Mouse (Mus musculus) retina, embryonic 14.5 days (tissue): ENCODE results near the gene Cntfr.
"Not testable (repeated sequence)": the region's sequence is repeated elsewhere in the genome, so short reads cannot be mapped to it uniquely, and the experiment has no call there.

Experiments used
- DNase-seq: peaks from one replicate; pipeline ENCODE4 v3.0.0-alpha.2; 2015; ENCODE audit warnings: low spot score

Gene Cntfr

DNA sequence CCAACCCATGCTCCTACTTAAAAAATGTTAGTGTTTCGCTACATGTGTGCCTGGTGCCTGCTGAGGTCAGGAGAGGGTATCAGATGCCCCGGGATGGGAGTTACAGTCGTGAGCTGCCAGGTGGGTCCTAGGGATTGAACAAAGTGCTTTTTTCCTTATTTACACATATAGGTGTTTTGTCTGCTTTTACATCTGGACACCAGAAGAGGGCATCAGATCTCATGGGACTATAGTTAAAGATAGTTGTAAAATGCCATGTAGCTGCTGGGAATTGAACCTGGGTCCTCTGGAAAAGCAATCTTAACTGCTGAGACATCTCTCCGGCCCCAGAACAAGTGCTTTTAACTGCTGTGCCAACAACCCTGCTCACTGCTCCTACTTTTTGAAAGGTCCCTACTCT lies 13.3 kb upstream of the Cntfr start:
- DNase-seq = no peak

DNA sequence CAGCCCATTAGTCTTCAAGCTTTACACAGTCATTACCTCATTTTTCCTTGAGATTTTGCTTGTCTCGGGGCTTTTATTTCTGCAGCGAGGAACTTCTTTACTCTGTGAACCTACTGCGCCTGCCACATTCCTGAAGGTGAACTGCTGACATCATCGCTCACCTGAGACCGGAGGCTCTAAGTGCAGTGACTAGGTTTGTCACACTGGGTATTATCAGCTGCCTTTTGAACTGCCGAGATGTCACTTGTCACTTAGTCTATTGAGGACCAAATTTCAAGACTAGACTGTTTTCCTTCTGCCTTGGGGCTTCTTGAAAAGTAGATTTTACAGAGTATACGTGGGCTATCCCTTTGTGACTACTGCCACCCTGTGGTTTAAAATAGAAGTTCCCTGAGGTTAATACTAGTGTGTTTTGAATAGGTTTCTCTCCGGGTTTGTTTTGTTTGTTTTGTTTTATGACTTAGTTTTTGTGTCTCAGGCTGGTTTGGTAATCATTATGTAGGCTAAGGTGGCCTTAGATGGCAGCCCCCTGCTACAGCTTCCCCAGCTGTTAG lies 11.4 kb upstream of the Cntfr start:
- peak; percentile 89 for DNase-seq

DNA sequence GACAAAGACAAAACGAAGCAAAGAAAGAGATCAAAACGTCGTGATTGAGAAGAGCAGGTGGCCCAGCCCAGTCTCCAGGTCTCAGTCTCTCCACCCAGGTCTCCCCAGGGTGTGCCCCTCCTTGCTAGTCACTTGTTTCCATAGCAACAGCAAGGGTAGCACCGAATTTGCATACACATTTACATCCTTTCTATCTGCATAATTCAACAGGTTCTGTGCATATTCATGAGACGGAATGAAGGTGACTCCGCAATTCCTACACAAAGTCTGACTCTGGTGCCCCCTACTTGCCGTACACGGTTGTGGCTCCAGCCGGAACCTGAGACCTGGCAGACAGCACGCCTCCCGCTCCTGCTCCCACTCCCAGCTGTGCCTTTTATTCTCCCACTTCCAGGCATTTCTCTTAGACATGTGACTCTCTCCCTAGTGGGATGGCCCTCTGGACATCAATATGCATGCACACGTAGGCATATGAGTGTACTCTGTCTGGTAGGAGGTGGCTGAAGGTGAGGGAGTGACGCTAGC lies 10.2 kb upstream of the Cntfr start:
- peak; percentile 84 for DNase-seq

DNA sequence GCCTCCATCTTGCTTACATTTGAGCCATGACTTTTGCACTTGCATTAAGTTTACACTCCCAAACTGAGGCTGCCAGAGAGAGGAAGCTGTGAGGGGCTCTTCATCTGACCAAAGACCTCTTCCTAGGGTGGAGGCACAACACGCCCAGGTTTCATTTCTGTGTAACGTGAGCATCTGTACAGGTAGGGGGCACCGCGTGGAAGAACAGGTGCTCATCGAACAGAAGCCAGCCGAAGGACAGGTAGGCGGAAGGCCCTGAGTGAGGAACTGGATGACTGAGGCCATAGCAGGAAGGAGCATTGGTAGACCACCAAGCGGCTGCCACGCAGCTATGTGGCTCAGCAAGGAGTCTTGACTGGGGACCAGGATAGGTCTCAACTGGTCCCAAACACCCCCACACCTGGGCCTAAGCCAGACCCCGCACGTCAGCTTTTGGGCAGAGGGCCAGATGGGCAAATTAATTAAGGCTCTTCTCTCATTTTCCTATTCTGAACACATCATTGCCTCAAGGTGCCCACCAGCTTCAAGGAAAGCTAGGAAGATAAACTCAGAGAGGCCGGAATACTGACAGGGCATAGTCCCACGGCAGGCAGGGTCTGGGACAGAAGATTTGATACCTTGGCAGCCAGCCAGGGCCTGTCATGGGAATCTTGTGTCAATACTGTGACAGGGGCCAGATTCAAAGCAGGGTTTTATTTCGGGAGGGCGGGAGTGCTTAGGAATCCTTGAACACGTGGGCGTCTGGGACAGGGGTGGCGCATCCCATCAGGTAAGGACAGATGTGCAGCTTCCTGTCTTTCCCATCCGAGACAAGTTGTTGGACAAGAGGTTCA lies 9.2 kb upstream of the Cntfr start:
- no peak for DNase-seq

DNA sequence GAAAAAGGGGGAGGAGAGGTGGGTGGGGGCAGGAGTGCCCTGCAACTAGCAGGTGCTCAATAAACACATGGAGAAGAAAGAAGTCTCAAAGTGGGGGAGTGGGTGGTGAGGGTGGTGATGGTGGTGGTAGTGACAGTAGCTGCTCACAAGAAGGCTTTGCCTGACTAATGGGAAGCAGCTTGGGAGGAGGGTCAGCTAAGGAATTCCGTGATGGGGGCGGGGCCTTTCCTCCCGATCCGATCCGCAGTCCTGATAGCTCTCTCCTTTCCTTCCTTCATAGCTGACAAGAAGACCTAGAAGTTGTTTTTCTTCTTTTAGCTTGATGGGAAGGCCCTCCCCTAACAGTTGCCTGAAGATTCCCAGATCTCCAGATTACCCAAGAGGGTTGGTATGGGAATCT lies 7.8 kb upstream of the Cntfr start:
- no peak for DNase-seq

GRCm38 (mm10) chr4:41702226-41702625 lies 5.3 kb upstream of the Cntfr start:
- not testable (repeated sequence) for DNase-seq

DNA sequence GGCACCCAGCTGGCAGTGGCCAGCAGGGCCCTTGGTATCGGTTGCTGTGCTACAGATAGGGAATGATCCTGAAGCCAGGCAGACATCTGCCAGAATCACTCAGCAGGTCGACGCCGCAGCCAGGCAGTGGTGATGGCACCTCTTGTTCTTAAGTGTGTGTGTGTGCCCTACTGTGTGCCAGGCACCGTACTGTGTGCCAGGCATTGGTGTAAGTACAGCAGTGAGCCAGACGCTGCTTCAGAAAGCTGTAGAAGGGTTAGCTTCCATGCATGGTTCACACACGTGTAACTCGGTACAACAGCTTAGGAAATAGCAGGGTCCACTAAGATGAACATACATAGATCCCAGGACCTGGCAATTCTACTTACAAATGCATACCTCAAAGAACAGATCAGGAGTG lies 3.3 kb upstream of the Cntfr start:
- DNase-seq = not testable (repeated sequence)

DNA sequence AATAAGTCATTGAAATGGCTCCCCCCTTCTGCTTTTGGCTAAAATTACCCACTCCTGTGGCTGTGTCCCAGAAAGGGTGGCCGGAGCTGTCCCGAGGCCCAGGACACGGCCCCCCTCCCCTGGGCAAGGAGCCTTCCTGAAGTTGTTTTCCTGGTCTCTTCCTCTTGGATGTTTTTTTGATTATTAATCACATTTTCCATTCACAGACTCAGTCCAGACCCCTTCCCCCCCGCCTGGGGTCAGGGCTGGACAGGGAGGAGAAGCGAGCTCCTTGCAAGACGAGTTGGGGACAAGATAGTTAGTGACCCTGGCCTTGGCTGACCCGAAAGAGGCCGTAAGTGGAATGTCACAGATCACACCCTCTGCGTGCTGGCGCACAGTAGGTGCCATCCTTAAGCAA lies 2.9 kb upstream of the Cntfr start, which contains the start of gene Il11ra1:
TSS of gene Il11ra1 (plus strand) at position 207 of the 400 bp plus-strand sequence.
- DNase-seq = not testable (repeated sequence)

GRCm38 (mm10) chr4:41698421-41699016 lies 1.6 kb upstream of the Cntfr start:
- DNase-seq = not testable (repeated sequence)

GRCm38 (mm10) chr4:41696452-41696851 lies 437 bp downstream of the Cntfr start:
- not testable (repeated sequence) for DNase-seq

GRCm38 (mm10) chr4:41695800-41696199 lies 1.1 kb downstream of the Cntfr start:
- DNase-seq = not testable (repeated sequence)

DNA sequence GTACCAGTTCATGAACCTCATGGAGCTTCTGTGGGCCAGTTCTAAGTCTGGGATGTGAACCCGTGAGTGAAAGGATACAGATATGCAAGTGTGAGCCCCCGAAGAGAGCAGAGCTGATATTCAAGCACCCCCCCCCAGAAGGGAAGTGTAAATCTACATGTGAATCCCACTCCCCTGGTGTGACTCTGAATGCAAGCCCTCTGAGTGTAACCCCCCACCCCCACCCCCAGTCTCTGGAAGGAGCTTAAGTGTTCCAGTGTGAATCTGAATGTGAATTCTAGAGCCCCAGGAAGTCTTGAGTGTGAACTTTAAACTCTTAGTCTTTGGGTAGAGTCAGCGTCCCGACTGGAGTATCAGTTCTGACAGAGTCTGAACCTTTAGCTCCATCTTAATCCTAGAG lies 3.4 kb downstream of the Cntfr start:
- not testable (repeated sequence) for DNase-seq

DNA sequence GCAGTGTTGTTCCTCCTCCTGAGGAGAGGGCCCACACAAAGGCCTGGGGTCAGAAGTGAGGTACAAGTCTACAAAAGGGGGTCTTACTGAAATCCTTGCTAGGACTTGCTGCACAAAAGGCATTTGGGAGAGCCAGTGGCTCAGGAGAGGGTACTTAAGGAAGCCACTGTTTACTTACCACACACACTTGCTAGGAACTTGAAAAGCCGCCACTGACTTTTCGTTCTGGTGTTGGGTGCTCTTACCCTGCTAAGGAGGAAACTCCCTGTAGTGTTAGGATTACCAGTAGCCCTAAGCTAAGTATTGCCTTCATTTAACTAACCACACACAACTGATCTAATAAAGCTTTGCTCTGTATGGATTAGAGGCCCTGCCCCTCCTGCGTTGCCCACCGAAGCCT lies 6.9 kb downstream of the Cntfr start:
- DNase-seq = not testable (repeated sequence)

GRCm38 (mm10) chr4:41688562-41688961 lies 8.3 kb downstream of the Cntfr start:
- DNase-seq = not testable (repeated sequence)

DNA sequence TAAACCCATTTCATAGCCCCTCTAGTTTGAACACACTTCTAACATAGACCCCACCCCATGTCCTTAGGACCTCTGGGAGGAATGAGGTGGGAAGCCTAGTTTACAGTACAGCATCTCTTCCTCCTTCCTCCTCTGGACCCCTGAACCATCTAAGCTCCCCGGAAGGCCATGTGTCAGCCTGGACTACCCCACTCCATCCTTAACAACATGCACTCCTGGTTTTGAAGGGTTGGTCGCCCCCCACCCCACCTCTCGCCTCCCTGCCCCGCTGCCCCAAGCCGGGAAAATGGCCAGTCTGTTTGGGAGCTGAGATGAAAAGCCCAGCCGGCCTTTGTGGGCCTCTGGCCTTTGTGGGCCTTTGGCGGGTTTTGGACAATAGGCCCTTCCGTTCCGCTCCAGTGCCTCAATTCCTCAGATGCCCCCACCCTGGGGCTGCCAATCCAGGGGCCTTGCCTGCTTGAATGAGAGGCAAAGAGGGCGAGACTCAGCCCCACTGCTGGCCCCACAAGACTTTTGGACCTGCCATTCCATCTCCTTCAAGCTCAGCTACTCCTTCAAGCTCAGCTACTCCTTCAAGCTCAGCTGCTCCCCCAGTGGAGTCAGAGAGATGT lies 10.9 kb downstream of the Cntfr start:
- peak; percentile 77 for DNase-seq

DNA sequence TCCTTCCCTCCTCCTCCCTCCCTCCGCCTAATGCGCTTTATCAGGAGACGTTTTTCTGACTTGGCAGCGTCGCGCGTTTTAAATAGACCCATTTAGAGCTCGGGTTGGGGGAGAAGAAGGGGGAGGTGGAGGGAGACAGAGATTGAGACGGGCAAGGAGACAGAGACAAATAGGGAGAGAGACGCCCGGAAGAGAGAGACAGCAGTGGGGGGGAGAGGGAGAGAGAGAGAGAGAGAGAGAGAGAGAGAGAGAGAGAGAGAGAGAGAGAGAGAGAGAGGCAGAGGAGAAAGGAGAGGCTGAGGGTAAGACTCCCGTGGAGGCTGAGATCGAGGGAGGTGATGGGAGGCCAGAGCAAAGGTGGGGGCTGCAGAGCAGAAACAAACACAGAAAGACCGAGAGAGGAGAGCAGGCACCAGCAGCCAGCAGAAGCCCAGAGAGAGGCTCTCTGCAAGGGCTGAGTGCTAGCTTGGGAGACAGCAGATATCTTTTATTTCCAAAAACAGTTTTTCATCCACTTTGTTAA lies 11.9 kb downstream of the Cntfr start:
- DNase-seq = not testable (repeated sequence)

GRCm38 (mm10) chr4:41684131-41684930 lies 12.6 kb downstream of the Cntfr start:
- DNase-seq = peak; percentile 76

DNA sequence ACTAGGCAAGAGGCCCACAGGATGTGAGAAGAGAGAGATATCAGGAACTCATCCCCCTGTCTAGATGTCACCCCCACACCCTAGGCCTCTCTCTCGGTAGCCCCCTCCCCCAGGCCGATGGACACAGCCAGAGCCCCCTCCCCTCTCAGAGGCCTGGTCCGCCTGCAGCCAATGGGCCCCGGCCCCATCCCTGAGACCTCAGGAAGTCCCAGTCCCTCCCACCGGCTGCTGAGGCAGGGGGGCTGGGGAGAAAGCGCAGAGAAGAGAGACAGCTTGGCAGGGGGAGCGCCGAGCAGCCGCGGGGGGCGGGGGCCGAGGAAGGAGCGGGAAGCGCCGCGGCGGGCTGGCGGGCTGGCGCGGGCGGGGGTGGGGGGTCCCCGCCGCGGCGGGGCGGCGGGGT lies 13.6 kb downstream of the Cntfr start:
- DNase-seq = not testable (repeated sequence)

DNA sequence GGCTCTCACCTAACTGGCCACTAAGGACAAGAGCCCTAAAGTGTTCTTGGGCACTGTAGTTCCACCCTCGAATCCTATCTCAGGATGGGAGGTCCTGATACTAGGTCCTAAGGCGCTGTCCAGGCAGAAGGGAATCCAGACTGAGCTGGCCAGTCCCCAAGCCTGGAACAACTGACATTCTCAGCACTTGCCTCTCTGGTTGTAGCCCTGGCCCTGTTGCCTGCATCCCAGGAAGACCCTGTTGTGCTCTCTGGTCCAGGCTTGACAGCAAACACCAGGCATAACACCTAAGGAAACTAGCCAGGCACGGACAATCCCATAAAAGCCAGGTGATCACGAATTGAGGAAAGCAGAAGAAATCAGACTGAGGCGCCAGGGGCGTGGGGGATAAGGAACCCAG lies 14.1 kb downstream of the Cntfr start:
- no peak for DNase-seq

- DNase-seq = no peak
These were observed 14.9 kb downstream of the Cntfr start for GRCm38 (mm10) chr4:41681947-41682346.

DNA sequence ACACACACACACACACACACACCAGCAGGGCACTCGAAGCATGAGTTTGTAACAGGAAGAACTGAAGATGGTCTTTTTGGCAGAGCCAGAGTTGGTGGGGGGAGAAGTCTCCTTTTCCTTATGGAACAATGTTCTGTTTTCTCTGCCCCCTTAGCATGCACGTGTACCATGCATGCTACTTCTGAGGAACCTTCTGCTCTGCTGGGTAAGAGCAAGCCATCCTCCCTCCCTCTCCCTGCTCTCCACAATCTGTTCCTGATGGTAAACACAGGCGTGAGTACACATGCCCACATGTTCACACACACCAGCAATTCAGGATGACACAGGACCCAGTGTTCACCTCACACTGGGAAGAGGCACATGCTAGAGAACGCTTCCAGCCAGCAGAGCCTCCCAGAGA lies 15.7 kb downstream of the Cntfr start:
- no peak for DNase-seq
